Mouse (Mus musculus) right cerebral cortex, postnatal 10 days (tissue): ENCODE results near the gene Cyp19a1.
A peak's percentile ranks its signal among the peaks of the same experiment; 100 is the strongest.

ENCODE experiments used
- DNase-seq, 2 experiments: peaks; one replicate each; pipeline ENCODE4 v3.0.0; 2021; ENCODE audit warnings: low spot score in 2 of 2

The Cyp19a1 gene

DNA sequence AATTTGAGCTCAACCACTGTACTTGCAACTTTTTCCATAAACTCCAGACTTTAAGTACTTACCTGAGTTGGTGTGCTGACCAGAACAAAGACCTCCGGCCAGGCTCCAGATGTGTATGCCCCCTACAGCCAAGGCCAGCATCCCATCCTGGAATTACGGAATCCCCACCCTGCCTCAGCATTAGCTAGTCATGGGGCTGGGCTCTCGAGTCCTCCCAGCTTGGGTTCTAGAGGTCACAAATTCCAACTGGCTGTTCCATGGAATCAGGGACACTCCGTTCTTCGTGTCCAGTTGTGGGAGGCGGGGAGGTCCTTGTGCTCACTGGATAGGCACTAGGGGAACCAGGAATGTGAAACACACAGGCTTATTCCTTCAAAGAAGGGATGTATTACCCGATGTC lies at the start of gene Cyp19a1:
Cyp19a1 (minus strand) TSS at position 101 of the 400 bp plus-strand sequence.
- no peak for DNase-seq

GRCm38 (mm10) chr9:54316363-54316762 lies 48.5 kb upstream of the Cyp19a1 start:
- no peak for DNase-seq

GRCm38 (mm10) chr9:54308751-54309358 lies 40.9 kb upstream of the Cyp19a1 start:
- no peak for DNase-seq

- DNase-seq: no peak
Observed at GRCm38 (mm10) chr9:54308209-54308608, 40.3 kb upstream of the Cyp19a1 start.

DNA sequence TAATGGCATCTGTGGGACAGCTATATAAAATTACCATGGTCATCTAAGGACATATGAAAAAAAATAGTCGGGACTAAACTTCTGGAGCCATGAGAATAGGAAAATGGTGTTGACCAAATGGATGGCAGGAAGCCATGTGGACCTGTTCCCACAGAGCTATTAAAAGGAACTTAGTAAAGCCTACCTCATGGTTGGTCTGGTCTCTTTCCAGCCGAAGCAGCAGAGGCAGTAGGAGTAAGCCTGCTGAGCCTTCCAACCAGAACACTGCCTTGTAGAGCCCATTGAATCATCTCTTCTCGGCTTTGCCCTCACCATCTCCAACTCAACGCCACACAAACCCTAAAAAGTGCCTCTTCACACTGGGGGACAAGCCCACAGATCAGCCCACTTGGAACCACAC lies 33.3 kb upstream of the Cyp19a1 start:
- DNase-seq: peak; percentile 34 to 37

DNA sequence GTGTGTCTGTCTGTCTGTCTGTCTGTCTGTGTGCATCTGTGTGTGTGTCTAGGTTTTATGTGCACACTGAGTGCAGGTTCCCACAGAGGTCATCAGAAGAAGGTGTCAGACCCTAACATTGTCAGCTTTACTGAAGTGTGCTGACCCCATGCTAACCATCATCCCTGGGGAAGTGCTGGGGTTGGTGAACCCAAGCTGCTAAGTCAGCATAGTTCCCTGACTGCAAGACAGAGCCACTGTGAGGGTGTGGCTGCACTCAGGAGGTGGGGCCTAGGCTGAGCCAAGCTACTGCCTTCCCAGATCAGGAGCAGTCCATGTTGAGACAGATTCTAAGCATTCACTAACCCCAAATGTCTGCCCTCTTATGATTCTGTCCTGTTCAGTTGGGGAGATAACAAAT lies 31.9 kb upstream of the Cyp19a1 start:
- DNase-seq: no peak

DNA sequence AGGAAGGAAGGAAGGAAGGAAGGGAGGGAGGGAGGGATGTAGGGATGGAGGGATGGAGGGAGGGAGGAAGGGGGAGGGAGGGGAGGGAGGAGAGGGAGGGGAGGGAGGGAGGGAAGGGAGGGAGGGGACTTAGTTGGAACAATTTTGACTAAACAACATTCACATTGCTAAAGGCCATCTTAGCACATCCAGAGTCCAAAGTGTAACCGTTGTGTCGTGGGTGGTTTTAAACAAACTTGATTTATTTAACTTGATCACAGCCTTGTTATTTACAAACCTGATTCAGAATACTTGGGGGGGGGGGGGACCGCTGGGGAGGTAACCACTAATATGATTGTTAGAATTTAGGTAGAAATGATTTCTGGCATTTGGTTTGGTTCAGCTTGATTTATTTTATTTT lies 31.5 kb upstream of the Cyp19a1 start:
- no peak for DNase-seq

GRCm38 (mm10) chr9:54287804-54288203 lies 19.9 kb upstream of the Cyp19a1 start:
- no peak for DNase-seq

GRCm38 (mm10) chr9:54286331-54286987 lies 18.5 kb upstream of the Cyp19a1 start, which contains the start of gene Gldn:
Gene Gldn, plus strand, starts transcription at chr9:54286486.
- DNase-seq: peak in 1 of 2 experiments; percentile 24

DNA sequence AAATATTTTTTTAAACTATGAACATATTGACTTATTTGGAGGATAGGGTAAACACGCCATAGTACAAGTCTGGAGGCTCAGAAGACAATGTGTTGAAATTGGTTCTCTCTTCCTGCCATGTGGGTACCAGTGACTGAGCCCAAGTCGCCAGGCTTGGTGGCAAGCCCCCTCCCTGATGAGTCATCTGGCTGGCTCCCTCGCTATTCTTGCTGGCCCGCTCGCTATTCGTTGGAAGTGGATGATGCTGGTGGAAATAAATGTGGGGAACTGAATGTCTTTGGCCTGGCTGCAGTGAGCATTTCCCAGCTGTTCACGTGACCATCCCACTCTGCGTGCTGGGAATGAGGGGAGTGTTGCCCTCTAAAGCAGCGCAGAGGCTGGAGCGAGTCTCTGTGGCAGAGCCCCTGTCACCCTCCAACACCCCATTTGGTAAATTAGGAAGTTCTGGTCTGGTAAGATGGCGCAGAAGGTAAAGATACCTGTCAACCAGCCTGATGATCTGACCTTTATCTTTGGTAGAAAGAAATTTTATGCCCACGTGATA lies 11.2 kb upstream of the Cyp19a1 start:
- no peak for DNase-seq

DNA sequence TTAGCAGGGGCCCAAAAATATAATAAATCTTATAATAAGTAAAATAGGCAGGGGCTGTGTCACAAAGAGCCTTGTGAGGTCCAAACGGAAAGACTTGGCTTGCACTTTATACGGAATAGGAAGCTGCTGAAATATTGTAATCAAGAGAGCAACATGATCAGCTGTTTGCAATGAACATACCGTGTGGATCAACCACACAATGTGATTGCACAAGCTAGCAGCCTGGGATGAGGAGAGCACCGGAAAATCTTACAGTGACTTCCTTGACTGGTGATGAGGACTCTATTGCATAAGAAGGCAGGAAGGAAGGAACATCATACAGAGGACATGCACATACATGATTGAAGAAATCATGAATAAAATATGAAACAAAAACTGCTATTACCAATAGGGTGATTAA lies 7.4 kb upstream of the Cyp19a1 start:
- no peak for DNase-seq

- DNase-seq: no peak
Observed at GRCm38 (mm10) chr9:54270889-54271288, 3.0 kb upstream of the Cyp19a1 start.

GRCm38 (mm10) chr9:54269987-54270386 lies 2.1 kb upstream of the Cyp19a1 start:
- DNase-seq: no peak

GRCm38 (mm10) chr9:54264754-54265153 lies 3.2 kb downstream of the Cyp19a1 start:
- no peak for DNase-seq

GRCm38 (mm10) chr9:54244869-54245665 lies 22.8 kb downstream of the Cyp19a1 start:
- DNase-seq: peak in 1 of 2 experiments; percentile 32

- DNase-seq: no peak
Observed at GRCm38 (mm10) chr9:54227580-54227979, 40.3 kb downstream of the Cyp19a1 start.

GRCm38 (mm10) chr9:54216511-54216910 lies 51.4 kb downstream of the Cyp19a1 start:
- no peak for DNase-seq

GRCm38 (mm10) chr9:54214881-54215280 lies 53.0 kb downstream of the Cyp19a1 start:
- DNase-seq: peak in 1 of 2 experiments; percentile 22

- no peak for DNase-seq
Observed at GRCm38 (mm10) chr9:54194790-54195189, 73.1 kb downstream of the Cyp19a1 start.

DNA sequence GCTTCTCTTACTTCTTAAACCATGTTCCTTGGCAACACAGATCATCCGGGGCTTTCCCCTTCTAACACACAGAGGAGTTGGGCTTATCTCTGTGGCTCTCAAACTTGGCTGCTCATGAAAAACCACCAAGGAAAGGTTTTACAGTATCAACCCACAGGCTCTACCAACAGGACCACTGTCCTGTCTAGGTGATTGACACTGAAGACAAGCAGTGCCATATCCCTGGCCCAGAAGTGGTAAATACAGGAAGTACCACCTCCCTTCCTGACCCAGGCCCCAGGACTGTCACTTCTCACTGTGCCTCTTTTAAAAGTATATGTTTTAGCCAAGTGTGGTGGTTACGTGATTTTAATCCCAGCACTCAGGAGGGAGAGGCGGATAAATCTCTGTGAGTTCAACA lies 76.5 kb downstream of the Cyp19a1 start:
- DNase-seq: no peak

- DNase-seq: no peak
Observed at GRCm38 (mm10) chr9:54182484-54182883, 85.4 kb downstream of the Cyp19a1 start.

- peak; percentile 65 to 73 for DNase-seq
Observed at GRCm38 (mm10) chr9:54181330-54181729, 86.6 kb downstream of the Cyp19a1 start.
